Mouse (Mus musculus) MEL (cell line): ENCODE measurements around the gene Usp32.

ENCODE experiments used
- BHLHE40 ChIP-seq: IDR thresholded peaks from 2 replicates; pipeline ENCODE4 v1.6.1; 2012; ENCODE audit warnings: low read depth, mild to moderate bottlenecking, inconsistent platforms, low read length, improper control_type of control experiment, borderline replicate concordance
- CTCF ChIP-seq, 3 experiments: IDR thresholded peaks in 2 of 3; conservative IDR thresholded peaks in 1 of 3; 2 replicates each; pipeline ENCODE4 v1.5.1; 2011 to 2012; ENCODE audit warnings: low read length in 3 of 3, low read depth in 2 of 3, mild to moderate bottlenecking in 2 of 3, improper control_type of control experiment in 1 of 3, inconsistent platforms in 1 of 3, mixed read lengths in 1 of 3, moderate library complexity in 1 of 3; ENCODE audit not compliant: control insufficient read depth in 1 of 3, insufficient read depth in 1 of 3, poor library complexity in 1 of 3, severe bottlenecking in 1 of 3
- ETS1 ChIP-seq: IDR thresholded peaks from 2 replicates; pipeline ENCODE4 v1.6.1; 2012; ENCODE audit warnings: low read depth, mild to moderate bottlenecking, inconsistent platforms, low read length, improper control_type of control experiment, moderate library complexity
- KAT2A ChIP-seq: conservative IDR thresholded peaks from 2 replicates; pipeline ENCODE4 v1.6.1; 2012; ENCODE audit warnings: low read depth, low read length, improper control_type of control experiment, inconsistent platforms
- ZNF384 ChIP-seq: IDR thresholded peaks from 2 replicates; pipeline ENCODE4 v1.6.1; 2012; ENCODE audit warnings: low read depth, mild to moderate bottlenecking, inconsistent platforms, low read length, improper control_type of control experiment

DNA sequence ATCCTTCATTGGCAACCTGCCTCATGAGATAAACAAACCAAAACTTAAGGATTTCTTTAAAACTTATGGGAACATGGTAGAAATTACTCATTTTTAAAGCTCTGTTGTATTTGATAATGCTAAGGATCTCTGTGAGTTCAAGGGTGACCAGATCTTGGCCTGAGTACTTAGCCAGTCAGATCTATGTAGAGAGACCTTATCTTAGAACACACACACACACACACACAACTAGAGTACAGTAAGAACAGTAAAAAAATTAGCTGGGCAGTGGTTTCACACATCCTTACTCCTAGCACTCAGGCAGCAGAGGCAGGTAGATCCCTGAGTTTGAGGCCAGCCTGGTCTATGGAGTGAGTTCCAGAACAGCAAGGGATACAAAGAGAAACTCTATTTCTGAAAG lies 53.7 kb downstream of the Usp32 start:
- TF ChIP-seq KAT2A (no peak), ZNF384 (no peak), CTCF (IDR thresholded peaks at IDR 0.05 in 2 of 3, conservative IDR thresholded peaks at IDR 0.05 in 1 of 3; ENCODE audit: control insufficient read depth in 1 of 3, insufficient read depth in 1 of 3, low read depth in 2 of 3, low read length in 3 of 3, poor library complexity in 1 of 3, severe bottlenecking in 1 of 3) (no peak), BHLHE40 (no peak), ETS1 (no peak)
